Mouse (Mus musculus): Measurements from ENCODE around the gene Hlx.

GRCm38 (mm10) chr1:184717016-184717568, 15.3 kb downstream of the Hlx start:
- TF ChIP-seq EP300 (IDR thresholded peaks at IDR 0.05; ENCODE audit: low read depth) (no peak), CTCF (IDR thresholded peaks at IDR 0.05; ENCODE audit: low read depth) (no peak)

Data from liver, embryonic 14.5 days (tissue).